Mouse (Mus musculus) kidney, postnatal 36 days (tissue): Measurements from ENCODE around the gene Bmper.

Experiments
- DNase-seq, 2 experiments: peaks; one replicate each; pipeline ENCODE4 v3.0.0; 2021 to 2022; ENCODE audit warnings: mixed read lengths in 2 of 2

Gene Bmper

DNA sequence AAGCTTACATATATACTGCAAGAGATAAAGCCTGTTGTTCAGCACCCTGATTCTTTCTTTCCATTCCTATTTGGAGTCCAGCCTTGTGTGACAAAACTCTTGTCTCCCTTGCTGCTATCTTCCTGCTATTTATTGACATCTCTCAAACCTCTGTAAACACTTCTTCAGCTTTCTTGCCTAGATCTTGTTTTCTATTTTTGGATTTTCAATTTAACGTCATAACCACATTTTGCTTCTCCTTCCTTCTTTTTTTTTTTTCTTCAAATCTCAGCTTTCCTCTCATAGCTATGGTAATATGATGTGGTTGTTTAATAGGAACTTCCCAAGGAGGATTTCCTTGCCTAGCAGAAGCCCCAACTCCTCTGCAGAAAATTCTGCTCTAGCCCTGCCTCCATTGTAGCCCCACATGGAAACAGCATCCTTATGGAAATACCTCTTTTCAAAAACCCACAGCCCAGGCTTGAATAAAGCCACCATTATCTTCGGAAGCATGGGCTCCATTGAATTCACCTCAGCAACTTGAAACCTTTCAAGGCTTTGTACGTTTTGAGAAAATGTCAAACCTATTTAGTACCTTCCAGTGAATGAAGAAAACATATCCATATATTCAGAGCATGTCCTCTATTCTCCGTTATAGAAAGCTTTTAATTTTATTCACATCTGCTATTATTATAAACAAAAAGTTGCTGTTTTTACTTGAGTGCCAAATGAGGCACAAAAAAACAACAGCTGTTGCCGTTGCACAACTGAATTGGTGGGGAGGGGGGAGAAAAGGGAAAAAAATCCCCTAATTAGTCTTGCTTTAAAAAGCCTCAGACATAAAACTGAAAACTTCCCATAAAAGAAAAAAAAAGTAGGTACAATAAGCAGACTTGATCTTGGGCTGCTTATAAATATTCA lies 155.2 kb downstream of the Bmper start:
- no peak for DNase-seq

DNA sequence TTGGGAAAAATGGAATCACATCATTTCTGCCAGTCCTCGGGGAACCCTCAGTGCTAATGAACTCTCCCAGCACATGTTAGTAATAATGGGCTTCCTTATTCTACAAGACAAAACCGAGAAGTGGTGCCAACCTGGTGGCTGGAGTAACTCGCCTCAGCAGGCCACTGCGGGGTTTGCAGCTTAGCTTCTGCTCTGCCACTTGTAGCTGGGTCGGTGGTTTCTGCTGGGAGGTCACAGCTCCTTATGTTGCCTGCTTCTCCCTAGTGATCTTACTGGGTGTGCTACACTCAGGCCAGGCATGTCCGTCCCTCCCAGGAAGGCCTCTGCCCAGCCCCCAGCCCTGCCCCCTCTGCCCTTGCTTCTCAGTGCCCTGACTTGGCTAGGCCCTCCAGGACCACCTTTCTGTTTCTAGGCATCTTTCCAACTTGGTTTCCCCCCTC lies 155.9 kb downstream of the Bmper start:
- DNase-seq = peak in 1 of 2 experiments; percentile 5

DNA sequence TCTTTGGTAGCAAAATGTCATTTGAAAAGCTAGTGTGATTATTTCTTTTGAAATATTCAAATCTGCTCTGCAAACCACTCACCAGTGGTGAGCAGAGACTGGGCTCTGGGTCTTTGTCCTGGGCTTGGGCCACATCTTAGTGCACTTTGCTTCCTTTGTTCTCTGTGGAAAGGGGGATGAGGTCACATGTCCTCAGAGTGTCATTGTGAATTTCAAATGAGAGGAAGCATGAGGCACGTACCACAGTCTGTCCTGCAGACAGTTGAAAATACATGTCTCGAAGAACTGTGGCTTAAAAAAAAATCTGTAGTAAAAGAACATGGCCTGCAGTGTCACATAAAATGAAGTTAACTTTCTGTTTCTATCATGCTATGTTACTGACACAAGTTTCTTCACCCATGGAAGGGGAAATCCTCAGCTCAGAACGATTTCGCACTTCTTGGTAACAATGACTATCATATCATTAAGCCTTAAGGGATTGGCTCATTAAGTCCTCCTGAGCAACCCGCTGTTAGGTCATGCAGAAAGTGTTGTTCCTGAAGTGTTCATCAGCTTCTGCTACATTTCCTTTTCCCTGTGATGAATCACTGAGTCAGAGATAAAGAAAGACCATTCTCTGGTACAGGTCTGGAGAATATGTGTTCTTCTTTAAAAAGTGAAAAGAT lies 157.4 kb downstream of the Bmper start:
- DNase-seq = no peak

DNA sequence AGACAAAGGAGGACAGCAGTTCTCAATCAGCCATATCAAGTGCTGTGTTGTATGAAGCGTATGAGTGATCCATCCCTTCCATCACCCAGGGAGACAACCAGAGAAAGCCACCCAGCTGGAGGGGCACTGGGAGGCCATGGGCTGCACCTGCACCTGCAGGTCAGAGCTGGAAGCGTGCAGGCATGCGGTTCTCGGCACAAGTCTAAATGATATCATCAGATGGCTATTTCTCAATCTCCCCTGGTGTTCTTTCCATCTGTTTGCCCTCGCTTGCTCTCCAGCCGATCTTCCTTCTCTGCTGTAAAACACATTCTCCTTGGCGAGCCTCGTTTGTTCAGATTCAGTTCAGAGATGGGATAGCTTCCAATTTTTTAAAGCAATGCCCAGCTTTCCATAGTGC lies 160.4 kb downstream of the Bmper start:
- no peak for DNase-seq

DNA sequence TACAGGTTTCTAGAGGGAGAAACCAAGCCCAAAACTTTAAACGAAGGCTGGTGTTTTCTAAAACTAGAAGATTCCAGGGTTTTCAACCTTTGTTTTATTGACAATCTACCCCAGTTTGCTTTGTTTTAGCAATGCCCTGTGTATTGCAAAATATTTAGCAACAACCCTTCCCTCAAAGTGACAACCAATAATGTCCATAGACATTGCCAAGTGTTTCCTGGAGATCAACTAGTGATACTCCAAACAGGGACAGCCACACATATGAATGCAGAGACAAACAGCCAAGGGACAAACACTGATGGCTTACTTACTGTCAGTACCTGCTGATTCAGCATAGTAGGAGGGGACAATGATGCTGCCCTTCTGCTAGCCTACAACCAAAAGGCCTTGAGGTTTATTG lies 161.0 kb downstream of the Bmper start:
- DNase-seq = no peak

DNA sequence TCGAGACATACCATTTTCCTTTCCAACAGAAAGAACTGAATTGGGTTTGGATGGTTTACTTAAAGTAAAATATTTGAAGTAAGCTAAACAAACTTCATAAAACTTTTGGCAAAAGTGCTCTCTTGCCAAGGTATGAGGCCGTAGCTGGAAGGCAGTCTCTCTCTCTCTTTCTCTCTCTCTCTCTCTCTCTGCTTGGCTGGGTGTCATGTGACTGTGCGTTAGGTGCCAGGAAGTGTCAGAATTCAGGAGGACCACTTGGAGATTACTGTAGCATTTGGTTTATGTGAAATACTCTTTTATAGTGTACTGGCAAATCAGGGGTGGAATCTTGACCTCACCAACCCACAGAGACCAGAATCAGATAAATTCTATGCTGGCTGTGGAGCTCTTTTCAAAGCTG lies 162.0 kb downstream of the Bmper start:
- DNase-seq = no peak

DNA sequence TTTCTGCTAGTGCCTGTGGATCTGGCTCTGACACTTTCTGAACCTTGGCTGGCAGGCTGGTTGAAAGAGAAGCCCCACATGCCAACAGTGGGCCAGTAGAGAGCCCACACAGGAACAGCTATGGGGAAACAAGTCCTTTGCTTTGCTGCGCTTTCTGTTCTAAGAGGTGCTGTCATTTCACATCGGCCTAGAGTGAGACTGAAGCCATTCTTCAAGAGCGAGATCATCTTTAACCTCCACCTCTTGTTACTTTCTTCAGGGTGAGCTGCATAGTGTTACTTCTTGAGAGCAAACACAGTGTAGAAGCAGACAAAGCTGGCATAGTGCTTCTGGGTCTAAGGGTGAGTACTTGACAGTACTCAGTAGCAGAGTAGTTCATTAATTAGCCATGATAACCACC lies 163.3 kb downstream of the Bmper start:
- no peak for DNase-seq

DNA sequence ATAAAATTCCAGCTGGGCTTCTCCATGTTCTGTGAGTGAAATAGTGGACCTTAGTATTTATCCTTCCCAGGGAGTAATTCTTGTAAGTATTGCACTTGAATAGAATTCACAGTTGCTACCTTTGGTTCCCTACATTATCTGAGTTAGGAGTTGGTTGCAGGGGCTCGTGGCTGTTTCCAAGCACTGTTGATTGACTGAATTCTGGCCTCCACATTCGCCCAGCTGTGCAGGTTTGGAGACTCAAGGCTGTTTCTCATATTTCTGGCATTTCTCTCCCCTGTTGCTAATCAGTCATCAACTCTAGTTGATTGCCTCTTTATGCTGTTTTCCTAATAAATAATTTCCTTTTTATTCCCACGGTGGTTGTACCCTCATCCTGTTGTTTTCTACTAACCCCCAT lies 167.2 kb downstream of the Bmper start:
- DNase-seq = no peak

DNA sequence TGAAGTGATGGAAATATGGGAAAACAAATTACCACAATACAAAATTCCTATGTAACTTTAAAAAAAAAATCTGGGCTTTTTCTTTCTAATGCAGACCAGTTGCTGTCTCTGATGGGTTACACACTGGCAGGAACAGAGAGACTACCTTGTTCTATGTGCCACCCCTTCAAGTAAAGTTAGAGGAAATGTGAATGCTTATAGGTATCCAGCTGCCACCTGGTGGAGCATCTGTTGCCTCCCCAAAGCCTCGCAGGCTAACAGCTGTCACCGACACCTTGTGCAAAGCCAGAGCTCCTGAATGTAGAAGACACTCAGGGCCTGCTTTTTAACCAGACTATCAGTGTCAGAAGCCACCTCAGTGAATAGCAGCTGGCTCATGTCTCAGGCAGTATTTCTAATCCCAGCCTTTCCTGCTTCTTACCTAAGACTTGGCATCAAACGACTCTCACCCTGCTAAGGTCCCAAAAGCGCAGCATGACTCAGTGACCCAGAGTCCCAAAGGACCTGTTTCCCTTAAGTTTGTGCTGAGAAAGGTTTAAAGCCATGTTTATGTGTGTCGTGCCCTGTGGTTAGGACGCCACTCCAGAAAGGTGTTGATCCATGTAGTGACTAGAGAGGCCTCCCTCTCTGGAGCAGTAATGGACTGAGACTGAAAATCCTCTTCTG lies 171.9 kb downstream of the Bmper start:
- peak in 1 of 2 experiments; percentile 14 for DNase-seq

DNA sequence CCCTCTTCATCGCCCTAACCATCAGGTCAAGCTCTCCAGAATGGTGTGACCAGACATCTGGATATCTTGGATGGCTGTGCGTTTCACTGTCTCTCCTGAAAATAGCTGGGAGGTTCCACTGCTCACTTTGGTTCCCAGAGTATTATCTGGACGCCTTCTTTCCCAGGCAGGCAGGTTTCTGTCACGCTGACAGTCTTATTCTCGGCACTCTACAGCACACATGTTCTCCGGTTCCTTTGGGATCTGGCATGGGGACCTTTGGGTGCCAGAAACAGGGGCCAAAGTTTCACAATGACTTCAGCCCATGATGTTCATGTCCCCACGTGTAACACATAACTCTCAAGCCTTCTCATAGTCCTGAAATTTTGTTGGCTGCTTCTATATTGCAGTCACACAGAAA lies 173.3 kb downstream of the Bmper start:
- DNase-seq = no peak

DNA sequence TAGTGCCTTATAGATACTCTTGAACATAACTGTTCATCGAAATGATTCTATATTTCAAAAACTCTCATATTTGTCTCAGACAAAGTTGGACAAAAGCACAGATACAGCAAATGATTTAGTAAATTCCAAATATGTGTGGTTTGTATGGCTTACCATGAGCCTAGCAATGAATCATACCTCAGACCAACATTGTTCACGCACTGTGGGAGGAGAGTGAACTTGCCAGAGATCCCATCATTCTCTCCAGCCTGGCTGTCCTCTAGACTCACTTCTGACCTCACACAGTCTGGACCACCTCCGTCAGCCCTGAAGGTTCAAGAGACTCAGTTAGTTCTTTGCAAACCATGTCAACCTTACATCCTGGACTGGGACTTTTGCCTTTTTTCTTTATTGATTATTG lies 175.0 kb downstream of the Bmper start:
- DNase-seq = no peak

DNA sequence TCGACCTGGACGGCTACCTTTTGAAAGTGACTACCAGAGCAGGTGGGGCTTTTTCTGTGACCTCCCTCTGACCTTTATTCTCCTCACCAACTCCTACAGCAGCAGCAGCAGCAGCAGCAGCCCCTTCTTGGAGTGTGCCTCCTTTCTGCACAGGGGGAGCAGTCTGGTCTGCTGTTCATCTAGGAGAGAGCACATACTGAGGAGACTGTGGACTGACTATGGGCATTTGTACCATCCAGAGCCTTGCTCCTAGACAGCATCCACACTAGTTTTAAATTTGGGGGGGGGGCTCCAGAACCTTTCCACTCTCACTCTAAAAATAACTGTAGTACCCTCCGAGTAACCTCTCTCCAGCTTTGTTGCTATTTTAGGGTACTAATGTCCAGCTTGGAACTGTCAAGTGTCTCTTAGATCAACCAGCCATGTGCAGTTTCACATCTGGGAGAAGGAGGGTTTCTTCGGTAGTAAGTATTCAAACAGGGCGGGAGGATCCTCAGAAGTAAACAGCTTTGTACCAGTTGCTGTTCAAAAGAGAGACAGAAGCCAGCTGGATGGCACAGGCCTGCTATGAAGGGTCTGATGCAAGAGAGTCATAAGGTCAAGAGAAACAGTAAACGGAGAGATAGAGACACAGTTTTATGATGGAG lies 176.9 kb downstream of the Bmper start:
- no peak for DNase-seq

DNA sequence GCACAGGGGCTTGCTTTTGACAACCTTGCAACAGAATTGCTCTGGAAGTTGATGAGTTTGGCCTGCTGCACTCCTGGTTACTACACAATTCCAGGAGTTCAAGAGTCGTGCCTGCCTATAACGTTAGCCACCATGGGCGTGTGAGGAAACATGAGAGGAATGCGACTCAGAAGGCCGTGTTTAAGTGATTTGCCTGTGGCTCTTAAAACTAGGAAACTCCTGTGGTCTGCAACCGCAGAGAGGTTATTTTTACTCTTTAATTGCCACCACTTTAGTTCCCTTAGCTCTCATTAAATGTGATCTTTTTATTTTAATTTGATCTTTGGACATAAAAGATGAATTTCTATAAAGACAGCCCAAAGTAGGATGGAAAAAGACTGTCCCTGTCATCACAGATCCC lies 184.5 kb downstream of the Bmper start:
- DNase-seq = no peak

DNA sequence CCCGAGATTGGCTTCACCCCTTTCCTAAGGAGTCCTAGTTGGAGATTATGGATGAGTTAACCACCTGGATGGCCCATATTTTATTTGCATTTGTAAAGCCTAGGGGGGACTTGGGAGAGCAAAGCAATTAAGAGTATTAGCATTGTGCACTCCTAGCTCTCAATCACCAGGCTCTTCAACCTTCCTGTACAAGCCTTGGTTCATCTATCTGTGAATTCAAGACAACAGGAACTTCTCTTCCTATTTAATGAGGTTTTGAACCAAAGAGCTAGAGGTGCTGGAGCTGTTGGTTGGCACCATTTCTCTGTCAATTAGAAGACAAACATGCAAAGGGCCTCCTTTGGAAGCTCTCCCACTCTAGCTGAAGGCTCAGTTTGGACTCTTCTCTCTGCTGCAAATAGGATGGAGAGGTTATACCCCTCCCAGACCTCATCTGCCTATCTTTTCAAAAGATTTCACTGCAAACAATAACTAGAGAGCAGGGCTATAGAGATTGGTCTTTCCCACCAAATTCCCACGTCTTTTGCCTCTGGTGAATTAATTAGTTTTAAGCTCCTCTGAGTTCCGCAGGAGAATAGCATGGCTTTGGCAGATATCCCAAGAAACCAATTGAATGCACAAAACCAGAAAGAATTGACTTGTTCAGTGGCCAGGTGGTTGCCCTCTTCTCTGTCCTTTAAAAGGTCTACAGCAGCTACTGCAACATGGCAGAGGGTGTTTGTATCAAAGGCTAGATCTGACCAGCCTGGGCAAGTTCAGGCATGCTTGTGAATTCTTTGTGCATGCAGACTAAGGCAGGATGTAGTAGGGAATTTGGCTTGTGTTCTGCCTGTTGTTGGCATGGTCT lies 185.3 kb downstream of the Bmper start:
- no peak for DNase-seq

DNA sequence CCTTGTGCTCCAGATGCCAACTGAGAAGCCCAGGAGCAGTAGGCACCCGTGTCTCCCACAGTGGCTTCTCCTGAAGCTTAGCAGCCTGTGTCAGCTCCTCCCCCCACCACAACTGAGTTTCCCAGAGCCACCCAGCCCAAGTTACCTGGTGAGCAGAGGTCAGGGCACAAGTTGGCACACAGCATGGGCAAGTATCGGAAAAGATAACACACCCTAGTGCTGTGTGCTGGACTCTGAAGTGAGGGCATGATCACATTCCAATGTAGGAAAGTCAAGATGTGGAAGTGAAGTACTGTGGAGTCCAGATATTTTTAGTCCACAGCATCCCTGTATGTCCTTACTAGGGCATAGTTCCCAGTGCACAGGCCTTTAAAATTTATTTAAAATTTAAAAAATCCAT lies 187.7 kb downstream of the Bmper start:
- no peak for DNase-seq

DNA sequence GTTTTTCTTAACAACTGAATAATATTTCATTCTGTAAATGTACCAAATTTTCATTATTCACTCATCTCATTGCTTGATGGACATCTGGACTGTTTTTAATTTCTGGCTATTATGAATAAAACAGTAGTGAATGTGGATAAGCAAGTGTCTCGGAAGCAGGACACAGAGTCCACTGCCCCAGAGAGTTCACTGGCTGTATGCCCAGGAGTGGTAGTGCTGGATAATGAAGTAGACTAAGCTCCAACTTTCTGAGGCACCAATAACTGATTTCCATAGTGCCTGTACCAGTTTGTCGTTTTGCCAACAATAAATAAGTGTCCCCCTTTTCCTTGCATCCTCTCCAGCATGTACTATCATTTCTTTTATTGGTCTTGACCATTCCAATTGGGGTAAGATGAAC lies 190.1 kb downstream of the Bmper start:
- peak; percentile 27 to 69 for DNase-seq

DNA sequence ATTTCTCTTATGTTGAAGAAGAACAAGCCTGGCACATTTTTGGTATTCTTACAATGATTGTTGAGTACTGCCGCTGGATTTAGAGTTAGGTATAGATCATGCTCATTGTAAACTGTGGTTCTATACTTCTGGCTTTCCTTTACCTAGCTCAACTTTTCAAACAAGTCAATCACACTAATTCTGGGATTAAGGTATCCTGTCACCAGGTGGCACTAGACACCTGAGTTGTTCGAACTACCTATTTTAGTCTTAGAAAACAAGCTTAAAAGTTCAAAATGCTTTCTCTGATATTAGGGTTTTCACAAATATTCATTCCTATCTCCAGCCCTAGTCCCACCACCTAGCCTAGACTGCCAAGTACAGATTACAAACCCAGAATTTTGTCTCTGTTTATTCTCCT lies 196.2 kb downstream of the Bmper start:
- peak in 1 of 2 experiments; percentile 39 for DNase-seq

DNA sequence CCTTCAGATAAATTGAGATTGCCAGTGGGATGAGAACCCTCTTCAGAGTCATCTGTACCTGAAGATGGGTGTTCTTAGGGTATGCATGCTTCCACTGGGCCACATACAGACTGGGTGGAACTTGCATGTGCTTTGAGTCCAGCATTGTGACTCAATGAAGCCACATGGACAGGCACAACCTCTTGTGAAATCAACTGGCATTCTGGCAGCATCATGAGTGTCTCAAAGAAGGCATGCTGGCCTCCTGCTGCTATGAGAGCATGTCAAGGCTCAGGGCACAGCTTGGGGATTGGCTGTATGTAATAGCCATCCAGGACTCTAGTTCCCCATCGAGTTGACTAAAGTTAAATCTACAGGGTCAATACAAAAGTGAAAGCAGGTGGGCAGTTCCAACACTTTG lies 200.9 kb downstream of the Bmper start:
- no peak for DNase-seq

DNA sequence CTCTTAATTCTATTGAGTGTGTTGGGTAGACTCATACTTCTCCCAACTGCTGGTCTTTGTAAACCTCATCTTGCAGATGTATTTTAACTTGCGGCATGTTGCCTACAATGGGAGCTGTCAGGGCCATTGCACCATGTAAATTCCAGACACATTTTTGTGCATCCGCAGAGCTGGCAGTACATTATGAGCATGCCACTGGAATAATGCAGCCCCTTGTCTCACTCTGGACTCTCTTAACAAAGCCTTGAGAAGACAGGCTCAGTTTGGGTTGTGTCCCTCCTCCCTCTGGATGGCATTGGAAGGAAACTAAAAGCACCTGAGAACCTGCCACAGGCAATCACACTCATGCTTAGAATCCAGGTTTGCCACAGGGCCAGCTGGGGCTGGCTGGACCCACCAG lies 209.8 kb downstream of the Bmper start:
- DNase-seq = no peak

DNA sequence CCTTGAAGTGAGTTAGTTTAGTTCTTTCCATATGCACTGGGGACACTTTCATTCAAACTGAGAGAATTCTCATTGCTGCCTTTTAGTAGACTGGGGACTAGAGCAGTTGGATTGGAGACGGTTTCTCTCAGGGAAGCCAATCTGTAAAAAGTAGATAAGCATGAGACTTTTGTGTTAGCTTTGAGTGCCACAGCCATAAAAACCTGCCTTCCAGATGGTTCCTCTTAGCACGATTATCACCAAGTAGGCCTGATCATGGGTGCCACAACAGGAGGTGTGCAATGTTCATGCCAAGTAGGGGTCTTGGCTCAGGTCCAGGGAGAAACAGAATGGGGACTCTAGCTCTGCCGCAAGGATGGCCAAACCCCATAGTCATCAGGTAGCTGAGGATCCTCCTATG lies 210.4 kb downstream of the Bmper start:
- DNase-seq = no peak

DNA sequence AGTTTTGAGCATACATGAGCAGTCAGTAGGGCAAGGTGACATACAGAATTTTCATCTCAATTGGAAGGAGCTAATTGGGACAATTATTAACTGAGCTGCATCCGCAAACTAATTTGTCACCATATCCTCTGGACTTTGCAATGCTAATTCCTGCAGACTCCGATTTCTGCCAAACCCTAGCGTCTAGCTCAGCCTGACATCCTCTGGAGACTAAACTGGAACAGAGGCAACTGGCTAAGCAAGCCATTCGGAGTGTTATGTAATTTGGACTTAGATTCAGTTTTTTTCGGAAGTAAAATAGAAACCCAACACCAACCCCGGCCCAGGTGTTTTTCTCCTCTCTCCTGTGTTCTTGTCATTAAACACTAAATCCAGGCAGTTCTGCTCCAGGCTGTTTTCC lies 213.9 kb downstream of the Bmper start:
- peak; percentile 36 to 70 for DNase-seq

DNA sequence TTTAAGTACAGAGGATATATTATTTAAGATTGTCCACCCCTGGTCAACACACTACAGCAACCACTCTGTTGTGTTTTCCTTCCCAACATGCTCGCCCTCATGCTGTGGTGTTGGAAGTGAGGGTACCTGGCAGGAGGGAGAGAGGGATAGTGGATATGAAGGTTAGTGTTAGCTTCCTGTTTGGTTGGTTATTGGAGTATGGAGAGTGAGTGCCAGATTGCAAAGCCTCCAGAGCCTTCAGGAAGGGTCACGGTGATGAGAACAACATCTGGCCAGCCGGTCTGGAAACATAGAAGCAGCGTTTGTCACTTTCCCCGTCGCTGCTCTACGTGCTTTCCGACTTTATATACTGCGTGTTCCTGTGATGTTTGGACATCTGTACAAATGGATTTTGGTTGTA lies 215.8 kb downstream of the Bmper start:
- DNase-seq = no peak
